ENCODE assay signal across 23 mouse cellular contexts in the genomic region with DNA sequence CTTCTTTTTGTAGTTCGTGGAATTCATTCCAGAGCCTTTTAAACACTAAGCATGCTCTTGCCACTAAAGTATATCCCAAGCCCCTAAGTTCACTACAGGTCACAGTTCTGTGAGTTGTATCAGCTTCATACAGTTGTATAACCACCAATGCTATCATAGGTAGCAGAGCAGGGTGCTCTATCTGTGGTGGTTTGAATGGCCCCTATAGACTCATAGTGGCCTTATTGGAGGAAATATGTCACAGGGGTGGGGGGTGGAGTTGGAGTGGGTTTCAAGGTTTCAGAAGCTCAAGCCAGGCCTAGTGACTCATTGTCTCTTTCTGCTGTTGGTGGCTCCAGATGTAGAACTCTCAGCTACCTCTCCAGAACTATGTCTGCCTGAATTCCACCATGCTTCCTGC.
"Had no signal": no experiment of that assay in that cellular context is flagged by ENCODE, and none has a peak within 500 bp of the region (broad histone marks: within the 10 kb centered on the region; RNA-seq: fewer than 3 reads in every experiment).

No protein-coding gene starts in this region.

- H3K4me1 ChIP-seq: limb, embryonic 13.5 days; stomach, embryonic 15.5 days had no signal

- H3K27me3 ChIP-seq: limb, embryonic 13.5 days; liver, embryonic 13.5 days; megakaryocyte, embryonic 14.5 days; midbrain, embryonic 13.5 days; neural tube, embryonic 13.5 days; stomach, embryonic 15.5 days had no signal

- ATAC-seq: liver, postnatal 0 days; lung, postnatal 0 days; midbrain, embryonic 13.5 days; midbrain, embryonic 16.5 days had no signal

- DNase-seq: kidney, adult 18-20 months; kidney, adult 9 months; kidney, postnatal 25 days; layer of hippocampus, adult 9-11 months; liver; liver, embryonic 13.5 days; liver, postnatal 0 days; lung, embryonic 14.5 days; retina, postnatal 1 day; right cerebral cortex, postnatal 25 days; spleen, adult 18-20 months; thymus, postnatal 25 days had no signal

- H3K36me3 ChIP-seq: limb, embryonic 10.5 days; limb, embryonic 13.5 days; liver, embryonic 13.5 days; midbrain, embryonic 13.5 days; neural tube, embryonic 13.5 days; stomach, embryonic 15.5 days had no signal

- H3K4me3 ChIP-seq: layer of hippocampus, adult 2 months; limb, embryonic 10.5 days; limb, embryonic 13.5 days; liver, embryonic 13.5 days; midbrain, embryonic 13.5 days; myocyte; neural tube, embryonic 13.5 days; stomach, embryonic 15.5 days had no signal

- H3K4me2 ChIP-seq: limb, embryonic 13.5 days; liver, embryonic 13.5 days; lung, embryonic 14.5 days; midbrain, embryonic 13.5 days; neural tube, embryonic 13.5 days; stomach, embryonic 15.5 days had no signal

- H3K9ac ChIP-seq: limb, embryonic 13.5 days; liver, embryonic 13.5 days; liver, postnatal 0 days; lung, embryonic 14.5 days; midbrain, embryonic 13.5 days; neural tube, embryonic 13.5 days; stomach, embryonic 15.5 days had no signal

- H3K27ac ChIP-seq: layer of hippocampus, adult 2 months; limb, embryonic 10.5 days; limb, embryonic 13.5 days; liver, embryonic 13.5 days; macrophage; midbrain, embryonic 13.5 days; neural tube, embryonic 13.5 days; stomach, embryonic 15.5 days had no signal

- H3K9me3 ChIP-seq: limb, embryonic 10.5 days; limb, embryonic 13.5 days; liver, embryonic 13.5 days; midbrain, embryonic 13.5 days; neural tube, embryonic 13.5 days; stomach, embryonic 15.5 days had no signal
